Mouse (Mus musculus) naive thymus-derived CD4-positive, alpha-beta T cell, adult 2 months (primary cell): ENCODE measurements around the gene Dab1.
A peak's percentile ranks its signal among the peaks of the same experiment; 100 is the strongest.

Experiments
- DNase-seq: peaks from one replicate; pipeline ENCODE4 v3.0.0-alpha.2; 2011; ENCODE audit warnings: low read depth

Dab1 gene

DNA sequence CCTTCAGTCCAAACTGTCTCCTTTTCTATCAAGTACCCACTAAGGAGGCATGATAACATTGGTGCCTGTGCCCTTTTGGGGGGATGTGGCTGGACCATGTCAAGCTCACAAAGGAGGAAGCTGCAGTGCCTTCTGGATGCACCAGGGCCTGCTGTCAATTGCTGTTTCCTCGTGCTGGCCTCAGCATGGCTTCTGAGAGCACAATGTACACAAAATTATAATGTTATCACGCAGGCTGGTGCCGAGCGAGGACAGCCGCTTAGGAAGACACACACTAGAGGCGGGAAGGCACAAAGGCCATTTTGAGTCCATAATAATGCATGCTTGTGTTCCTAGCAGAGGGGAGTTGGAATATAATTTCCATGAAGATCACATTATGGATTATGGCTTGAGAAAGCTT, 81.2 kb downstream of the Dab1 start:
- no peak for DNase-seq

DNA sequence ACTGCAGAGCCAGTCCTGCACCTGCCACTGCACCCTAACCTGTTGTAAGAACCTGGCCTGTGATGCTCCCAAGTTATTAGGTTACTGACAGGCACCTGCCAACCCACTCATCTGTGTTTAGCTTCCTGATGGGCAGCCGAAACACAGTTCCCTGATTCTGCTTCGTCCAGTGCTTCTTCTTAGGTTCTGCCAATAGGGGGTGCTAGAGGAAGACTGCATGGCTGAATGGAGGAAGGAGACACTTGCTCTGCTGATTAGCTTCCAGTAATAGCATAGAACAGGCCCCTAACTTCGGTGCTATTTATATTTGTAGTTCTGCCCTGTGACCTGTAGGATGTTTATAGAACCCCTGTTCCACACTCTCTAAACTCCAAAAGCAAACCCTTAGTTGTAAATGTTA, 83.0 kb downstream of the Dab1 start:
- DNase-seq: no peak

DNA sequence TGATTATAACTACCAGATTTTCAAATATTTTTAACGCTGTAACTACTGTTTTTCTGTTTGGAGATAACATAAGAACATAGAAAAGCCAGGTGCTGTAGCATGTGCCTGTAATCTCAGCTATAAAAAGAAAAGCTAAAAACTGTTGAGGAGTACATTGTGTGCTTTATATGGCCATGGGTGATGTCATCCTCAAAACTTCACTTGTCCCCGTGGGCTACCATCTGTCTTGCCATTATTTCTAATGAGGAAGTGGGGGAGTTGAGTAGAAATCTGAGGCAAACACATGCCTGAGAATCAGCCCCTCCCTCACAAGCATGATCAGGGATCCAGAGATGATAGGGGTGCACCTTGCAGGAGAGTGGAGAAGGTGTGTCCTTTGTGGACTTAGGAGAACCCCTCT, 85.3 kb downstream of the Dab1 start:
- DNase-seq: no peak

DNA sequence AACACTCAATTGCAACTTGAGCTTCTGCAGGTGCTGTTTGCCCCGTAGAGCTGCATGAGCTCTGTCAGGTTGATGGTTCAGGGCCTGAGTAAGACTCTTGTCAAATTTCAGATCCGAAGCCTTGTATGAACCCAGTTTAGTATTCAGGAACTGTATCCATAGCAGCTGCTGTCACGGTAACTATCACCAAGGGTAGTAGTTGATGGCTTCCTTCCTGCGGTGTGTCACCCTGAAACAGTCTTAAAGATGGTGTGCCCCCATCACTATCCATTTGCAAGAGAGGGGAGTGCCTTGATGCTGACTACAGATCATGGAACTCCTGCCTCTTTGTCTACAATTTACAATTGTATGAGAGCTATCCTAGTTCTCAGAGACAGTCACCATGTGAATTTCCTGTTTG, 87.3 kb downstream of the Dab1 start:
- DNase-seq: no peak

DNA sequence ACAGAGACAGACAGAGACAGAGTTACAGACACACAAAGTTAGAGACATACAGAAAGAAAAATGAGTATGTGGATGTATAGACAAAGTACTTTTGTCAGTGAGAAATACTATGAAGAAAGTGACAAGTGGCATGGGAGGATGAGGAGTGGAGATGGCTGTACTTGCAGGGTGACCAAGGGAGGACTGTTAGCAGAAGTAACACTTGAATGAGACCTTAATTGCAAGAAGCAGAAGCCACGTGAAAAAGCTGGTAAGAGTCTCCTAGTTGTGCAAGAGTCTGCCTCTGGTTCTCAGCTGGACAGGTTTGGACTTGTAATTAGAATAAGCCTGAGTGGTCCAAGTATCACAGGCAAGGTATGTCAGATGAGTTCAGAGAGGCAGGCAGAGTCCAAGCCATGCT, 88.0 kb downstream of the Dab1 start:
- DNase-seq: no peak

DNA sequence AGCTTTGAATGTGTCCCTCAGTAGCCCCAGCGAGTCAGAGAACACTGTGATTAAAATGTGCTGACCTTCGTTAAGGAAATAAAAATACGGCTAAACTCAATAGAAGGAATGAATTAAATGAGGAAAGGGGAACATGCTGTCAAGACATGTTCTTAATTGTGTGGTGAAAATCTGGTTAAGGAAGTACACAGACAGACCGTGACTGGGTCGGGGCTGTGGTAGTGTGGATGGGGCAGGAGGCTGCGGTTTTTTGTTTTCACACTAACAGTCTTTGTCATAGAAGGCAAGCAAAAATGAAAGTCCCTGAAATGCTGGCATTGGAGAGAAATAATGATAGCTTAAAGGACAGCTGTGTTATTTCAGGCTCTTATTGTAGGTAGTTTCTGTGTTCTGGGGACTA, 92.2 kb downstream of the Dab1 start:
- peak; percentile 2 for DNase-seq

DNA sequence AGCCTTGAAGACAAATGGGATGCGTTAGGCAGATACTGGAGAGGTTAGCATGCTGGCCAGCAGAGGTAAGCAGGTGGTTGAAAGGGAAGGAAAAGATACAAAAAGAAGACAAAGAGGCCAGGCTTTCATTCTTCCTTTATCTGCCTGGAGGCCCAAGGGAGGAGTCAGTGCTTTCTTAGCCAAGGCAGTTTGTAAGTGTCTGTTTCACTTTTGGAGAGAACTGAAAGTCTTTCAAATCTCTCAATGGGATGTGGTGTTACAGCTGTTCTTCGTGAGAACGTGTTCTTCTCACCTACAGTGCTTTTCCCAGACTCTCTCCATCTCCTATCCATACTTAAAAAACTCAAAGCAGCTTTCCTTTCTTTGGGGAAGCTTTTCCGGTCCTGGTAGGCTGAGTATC, 94.8 kb downstream of the Dab1 start:
- no peak for DNase-seq

DNA sequence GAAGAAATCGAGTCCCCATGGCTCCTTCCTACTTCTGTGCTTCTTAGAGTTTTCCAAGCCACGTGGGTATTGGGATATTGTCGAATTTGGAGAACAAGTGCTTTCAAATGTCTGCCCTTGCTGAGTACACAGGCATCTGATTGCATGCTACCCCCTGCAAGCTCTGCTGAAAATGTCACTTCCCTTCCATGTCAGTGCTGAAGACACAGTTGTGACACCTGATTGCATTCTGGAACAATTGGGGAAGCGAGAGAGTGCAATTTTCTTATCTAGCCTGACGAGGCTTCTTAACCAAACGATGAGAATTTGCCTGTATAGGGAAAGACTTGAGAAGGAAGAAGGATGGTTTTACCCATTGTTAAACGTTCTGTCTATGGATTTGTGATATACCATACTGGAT, 95.8 kb downstream of the Dab1 start:
- no peak for DNase-seq

DNA sequence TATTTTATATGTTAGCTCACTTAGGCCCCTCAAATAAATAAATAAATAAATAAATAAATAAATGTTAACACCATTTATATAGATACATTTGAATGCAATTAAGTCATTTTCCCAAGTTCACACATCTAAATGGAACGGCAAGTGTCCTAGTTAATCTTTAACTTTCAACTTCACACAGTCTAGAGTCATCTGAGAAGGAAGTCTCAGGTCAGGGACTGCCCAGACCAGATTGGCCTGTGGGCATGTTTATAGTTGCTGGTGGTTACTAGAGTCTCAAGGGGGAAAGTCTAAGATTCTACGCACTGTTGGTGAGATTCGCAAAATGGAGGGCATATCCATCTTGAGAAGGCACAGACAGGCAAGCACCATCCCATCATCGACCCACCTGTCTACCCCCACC, 96.4 kb downstream of the Dab1 start:
- DNase-seq: no peak

DNA sequence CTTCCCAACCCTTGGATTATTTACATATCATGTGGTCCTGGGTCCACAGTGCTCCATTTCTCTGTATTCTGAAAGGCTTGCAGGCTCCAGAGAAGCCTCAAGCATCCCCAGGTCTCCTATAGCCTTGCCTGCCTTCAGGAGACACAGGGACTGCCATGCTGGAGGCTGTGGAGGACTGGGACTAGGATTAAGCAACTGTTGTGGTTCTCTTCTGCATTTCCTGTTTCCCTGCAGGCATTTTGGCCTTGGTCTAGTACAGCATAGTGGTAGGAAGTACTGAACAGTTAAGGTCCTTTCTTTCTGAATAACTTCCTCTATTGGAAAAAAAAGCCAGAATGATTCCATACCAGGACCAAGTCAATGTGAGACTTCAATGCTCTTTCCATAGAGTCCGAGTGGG, 103.6 kb downstream of the Dab1 start:
- no peak for DNase-seq

DNA sequence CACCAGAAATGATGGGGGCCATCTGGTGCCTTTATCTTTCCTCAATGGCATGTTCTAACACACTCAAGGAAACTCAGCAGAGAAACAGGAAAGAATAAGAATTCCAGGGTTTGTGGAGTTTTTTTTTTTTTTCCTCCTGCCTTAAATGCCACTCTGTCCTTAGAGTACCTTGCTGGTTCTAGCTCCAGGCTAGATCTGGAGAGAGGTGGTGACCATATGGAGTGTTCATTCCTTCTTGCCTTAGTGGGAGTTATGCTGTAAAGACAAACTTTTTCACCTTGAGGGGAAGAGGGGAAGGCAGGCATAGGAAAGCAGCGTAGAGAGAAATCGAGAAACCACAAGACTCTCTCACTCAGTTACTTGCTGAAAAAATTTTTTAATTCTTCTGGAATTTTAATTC, 107.3 kb downstream of the Dab1 start:
- DNase-seq: no peak

DNA sequence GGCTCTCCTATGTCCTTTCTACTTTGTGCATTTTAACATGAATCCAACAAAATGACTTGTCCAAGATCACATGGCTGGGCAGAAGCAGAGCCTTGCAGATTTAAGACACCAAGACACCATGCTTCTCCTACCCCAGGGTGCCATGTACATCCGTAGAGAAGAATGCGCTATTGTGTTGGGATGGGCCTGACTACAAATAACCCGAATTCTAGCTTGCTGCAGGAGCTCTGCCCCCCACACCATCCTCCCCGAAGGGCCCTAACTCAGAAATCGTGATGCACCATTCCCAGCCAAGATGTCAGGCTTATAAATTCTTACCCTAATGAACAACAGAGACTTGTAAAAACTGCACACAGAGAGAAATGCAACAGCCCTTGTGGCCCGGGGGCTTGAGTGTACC, 118.0 kb downstream of the Dab1 start:
- DNase-seq: no peak

DNA sequence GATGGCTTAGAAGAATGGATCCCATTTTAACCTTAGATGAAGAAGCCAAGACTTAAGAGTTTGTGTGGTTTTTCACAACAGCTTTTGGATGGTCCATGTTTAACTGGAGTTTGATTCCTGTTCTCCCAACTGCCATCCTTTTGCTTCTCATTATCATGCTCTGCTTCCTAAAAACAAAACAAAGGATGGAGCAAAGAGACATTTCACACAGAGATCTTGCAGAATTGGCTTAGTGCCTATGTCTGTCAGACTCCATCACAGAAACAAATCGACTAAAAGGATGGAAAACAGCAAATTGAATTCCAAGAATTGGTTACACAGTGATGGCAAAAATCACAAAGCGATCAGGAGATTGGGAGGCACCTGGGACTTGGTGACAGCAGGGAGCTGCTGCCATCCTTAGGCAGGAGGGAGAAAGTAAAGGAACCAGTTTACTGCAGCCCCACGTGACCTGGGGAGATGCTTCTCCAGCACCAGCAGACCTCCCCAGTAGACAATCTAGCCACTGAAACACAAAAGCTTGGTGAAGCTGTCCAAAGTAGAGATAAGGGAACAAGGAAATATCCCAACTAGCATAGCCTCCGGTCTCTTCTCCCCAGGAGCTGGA, 132.2 kb downstream of the Dab1 start:
- DNase-seq: no peak

DNA sequence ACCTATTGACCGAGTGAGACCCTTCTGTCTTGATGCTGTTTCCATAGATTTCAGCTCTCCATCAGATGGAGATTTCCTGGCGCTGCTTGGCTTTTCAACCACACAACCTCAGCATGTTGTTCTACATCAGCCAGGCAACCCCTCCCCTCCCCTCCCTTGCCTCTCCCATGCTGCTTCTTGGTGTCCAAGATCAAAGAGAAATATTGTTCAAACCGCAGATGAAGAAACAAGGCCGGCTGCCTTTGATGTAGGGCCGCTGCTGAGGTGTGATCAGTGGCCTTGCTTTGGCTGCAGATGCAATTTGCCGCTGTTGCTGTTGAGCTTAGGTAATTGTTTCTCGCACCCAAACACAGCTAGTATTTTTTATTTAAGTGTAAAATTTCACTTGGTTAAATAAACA, 135.4 kb downstream of the Dab1 start:
- DNase-seq: no peak

DNA sequence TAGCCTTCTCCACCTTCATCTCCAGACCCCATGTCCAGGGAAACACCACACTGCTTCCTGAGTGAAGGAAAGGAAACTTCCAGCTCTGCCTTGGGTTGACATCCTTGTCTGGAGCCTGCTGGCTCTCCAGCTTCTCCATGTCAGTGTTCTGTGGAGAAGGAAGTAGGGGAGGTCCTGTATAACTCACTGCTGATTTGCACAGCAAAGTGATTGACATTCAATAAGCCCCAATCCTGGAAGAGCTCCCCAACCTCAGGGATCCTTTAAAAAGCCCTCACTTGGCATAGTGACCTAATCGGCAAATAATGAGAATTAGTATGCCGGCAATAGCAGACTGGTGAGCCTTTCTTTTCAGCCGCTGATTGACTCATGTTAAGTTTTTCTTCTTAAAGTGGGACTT, 138.1 kb downstream of the Dab1 start:
- no peak for DNase-seq

DNA sequence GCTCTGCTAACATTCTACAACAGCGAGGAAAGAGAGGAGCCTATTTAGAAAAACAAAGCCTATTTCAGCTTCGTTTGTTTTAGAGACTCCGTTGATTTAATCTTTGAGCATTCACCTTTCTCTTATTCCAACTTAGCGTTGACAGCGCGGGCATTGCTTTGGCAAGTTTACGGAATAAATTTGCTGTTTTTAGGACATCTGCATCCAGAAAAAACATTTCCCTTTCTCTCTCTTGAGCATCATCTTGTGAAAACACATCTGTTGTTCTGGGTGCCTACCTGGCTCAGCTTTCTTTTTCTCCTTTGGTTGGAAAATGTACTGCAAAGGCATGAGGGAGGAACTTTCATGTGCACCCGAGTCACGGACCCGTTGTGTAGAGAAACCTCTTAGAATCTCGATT, 143.3 kb downstream of the Dab1 start:
- no peak for DNase-seq

DNA sequence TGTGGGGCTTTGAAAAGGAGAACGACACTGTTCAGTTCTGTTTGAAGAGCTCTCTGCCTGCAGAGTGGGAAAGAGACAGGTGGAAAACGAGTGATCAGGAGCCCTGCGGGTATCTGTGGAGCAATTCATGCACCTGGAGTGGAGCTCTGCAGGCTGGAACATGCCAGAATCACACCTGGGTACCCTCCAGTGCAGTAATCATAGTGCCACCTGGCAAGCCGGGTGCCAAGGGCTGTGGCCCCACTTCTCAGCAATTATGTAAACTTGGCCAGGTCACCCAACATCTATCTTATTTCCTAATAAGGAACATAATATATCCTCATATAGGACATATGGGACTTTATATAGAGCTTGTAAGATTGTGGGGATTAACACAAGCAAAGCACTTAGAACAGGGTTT, 156.6 kb downstream of the Dab1 start:
- DNase-seq: no peak

DNA sequence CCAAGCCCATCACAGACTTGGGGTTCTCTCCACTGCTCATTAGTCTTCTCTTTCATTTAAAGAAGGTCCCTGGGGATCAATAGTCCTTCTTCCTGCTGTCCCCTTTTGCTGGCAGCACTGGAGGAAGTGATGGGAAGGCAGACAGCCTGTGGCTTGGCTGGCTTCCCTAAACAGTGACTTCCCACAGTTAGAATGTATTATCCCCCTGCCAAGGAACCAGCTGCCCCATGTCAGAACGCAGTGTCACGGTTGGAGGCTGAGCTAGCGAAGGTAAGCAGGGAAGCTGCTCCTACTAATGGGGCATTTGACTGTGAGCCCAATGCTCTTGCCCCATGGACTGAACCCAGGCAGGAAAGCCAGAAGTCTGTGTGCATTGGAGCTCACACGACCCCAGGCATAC, 162.2 kb downstream of the Dab1 start:
- no peak for DNase-seq

DNA sequence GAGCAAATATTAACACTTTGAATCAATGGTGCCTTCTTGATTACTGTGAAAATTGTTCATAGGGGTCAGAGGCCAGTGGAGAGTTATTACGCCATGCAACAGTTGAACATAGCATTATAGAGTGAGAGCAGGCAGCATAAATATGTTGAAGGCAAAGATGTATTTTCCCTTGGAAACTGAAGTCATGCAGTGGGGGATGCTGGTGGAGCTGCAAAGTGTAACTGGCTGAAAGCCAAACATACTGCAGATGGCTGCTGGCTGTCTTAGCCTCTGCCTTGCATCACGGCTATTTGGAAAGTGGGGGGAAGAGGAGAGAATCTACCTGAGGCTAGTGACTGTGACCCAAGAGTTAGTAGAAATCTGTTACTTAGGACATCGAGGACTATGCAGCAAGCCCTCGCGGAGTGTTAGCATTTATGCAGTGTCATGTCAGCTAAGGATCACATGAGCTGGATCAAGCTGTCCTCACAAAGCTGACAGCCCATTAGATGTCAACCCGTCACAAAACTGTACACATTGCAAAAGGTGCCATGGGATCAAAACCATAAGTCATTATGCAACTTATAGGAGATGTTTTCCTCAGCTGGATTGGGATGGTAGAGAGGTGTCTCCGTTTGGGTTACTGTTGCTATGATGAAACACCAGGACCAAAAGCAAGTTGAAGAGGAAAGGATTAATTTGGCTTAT, 164.5 kb downstream of the Dab1 start:
- DNase-seq: no peak

DNA sequence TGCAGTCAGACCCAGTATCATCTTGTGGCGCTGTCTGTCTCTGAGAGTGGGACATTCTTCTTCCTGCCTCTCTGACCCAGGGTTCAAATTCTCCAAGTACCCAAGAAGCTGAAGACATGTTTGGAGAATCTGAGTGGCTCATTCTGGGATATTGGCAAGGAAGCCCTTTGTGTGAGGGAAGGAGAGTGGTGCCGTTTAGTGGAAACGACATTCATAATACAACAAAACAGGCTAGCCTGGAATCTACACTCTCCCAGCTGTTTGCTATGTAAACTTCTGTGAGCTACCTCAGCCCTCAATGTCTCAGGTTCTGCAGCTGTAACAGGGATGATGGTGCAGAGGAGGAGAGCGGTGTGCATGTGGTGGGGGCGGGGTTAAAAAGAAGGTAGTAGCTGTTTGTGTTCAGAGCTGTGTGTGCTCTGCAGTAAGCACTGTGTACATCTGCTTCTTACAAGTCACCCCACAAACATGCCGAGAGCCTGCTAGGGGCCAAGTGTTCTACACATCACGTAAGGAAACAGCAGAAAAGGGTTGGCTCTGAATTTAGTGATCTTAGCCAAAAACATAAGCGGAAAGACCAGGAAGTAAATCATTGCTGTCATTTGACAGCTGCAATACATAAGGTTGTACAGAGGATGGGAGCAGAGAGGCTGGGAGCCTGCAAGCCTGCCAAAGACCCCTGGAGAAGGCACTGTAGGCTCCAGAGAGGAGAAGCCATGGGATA, 174.6 kb downstream of the Dab1 start:
- no peak for DNase-seq

DNA sequence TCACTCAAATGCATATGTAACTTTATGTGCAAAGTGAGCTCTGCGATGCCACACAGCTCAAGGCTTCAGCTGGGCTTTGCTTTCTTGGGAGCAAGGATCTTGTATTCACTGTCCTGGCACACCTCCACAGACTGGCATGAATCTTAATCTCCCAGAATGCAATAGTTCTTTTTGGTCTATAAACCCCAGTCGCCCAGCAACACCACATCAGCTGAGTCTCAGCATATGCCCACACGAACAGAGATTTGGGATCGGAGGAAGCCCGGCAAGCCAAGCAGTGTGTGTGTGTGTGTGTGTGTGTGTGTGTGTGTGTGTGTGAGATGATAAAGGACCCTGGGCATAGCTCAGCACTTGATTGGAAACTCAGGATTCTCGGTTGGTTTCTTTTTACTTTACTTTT, 177.3 kb downstream of the Dab1 start:
- no peak for DNase-seq

DNA sequence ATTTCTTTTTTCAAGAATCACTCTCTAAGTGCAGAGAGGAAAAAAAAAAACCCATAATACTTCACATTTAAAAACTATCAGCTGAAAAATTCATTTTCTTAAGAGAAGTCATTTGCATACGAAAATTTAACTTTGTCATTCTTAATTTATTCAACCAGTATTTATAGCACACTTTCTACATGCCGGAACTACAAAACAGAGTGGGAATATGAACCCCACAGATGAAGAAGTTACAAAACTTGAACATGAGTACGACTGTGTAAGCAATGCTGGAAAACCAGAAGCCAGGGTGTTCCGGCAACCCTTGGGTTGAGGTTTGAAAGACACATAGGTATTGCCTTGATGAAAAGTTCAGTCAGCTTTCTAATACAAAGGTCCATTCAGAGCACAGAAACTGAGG, 183.3 kb downstream of the Dab1 start:
- DNase-seq: no peak

DNA sequence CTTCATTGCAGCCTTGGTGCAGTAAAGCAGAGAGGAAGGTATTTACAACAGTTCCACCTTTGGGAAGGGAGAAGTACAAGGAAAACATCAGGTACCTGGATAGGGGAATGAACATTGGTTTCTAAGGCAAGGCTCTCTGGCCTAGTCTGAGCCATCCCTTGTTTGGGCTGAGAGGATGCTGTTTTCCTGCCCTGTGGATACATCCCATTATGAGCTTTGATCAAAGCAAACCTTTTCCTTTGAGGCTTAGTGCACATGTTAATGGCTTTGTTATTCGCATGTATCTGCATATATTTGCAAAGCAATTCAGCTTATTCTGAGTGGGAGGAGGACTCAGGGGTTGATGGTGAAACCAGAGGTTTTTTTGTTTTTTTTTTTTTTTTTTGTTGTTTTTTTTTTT, 185.3 kb downstream of the Dab1 start:
- DNase-seq: no peak

DNA sequence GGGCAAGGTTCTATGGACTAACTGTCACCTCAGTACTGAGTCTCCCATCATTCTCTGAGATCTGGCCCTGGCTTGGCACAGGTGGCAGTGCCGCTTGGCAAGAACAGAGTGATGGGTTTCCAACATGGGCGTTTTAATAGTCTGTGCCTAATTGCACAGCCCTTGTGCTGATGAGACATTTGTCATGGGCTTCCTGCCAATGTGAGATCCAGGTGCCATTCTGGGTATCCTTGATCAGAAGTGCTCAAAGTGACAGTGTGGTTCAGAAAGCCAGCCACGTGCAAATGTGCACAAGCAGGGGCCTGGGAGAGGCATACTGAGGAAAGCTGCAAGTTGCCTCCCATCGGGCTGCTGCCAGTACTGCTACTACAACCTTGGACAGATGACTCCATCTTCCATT, 203.5 kb downstream of the Dab1 start:
- DNase-seq: no peak
